Mouse (Mus musculus): ENCODE results near the gene Bcl2l15. TPM values are rescaled to one million over a fixed set of nuclear protein-coding genes. Genes with fewer than 3 reads are reported as not detected.
A peak's percentile ranks its signal among the peaks of the same experiment; 100 is the strongest.
"Not testable (repeated sequence)": the region's sequence is repeated elsewhere in the genome, so short reads cannot be mapped to it uniquely, and the experiment has no call there.

Gene Bcl2l15
- total RNA-seq, 2 experiments from 2014 or later = 1.9 TPM

DNA sequence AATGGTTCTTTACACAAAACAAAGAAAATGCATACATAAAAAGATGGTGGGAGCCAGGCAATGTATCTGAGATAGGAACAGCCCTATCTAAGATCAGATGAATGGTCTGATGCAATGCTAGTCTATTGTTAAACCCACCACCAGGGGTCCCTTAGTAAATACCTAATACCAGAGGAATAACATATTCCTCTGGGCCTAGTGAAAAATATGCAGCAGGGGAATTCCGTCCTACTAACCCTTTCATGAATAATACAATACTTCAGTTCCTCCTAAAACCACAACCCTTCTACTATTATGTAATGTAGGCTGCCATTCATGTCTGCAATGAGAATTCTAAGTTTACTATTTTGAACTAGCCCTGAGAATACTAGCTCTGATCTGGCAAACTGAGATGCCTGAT lies 1.7 kb upstream of the Bcl2l15 start:
- peak; percentile 39; the same call in 1 of the 2 replicates for ATAC-seq (replicated peaks; ENCODE audit: poor library complexity)

DNA sequence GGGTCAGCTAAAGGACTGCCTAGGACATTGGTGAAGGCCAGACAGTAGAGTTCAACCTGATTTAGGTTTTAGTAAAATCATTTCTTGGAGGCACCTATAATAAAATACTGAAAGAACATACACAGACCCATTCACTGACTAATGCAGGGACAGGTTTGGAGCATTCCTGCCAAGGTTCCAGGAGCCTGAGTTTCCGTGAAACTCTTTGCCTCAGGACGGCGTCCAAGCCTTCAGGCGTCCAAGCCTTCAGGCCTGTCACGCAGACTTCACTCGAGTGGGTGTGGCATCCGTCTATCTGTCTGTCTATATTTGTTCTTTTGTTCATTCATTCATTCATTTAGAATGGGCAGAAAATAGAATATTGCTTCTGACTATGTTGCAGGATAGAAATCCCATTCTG lies 1.3 kb upstream of the Bcl2l15 start:
- ATAC-seq (replicated peaks; ENCODE audit: poor library complexity) = no peak

DNA sequence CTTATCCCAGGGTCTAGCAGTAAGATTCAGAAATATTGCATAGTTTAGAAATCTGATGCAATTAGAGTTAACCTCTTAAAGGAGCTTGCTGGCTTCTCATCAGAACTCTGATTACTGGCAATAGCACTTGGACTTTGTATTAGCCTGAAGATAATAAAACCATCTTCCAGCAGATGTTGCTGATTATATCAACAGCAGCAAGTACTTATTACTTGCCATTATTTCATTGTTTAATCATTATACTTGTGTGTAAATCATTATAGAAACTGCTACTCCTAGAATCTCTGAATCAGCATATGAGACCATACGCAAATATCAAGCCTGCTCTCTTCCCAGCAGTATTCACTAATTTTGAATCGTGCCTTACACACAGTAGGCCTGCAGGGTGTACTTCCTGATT lies 1.6 kb downstream of the Bcl2l15 start:
- ATAC-seq (replicated peaks; ENCODE audit: poor library complexity) = no peak

DNA sequence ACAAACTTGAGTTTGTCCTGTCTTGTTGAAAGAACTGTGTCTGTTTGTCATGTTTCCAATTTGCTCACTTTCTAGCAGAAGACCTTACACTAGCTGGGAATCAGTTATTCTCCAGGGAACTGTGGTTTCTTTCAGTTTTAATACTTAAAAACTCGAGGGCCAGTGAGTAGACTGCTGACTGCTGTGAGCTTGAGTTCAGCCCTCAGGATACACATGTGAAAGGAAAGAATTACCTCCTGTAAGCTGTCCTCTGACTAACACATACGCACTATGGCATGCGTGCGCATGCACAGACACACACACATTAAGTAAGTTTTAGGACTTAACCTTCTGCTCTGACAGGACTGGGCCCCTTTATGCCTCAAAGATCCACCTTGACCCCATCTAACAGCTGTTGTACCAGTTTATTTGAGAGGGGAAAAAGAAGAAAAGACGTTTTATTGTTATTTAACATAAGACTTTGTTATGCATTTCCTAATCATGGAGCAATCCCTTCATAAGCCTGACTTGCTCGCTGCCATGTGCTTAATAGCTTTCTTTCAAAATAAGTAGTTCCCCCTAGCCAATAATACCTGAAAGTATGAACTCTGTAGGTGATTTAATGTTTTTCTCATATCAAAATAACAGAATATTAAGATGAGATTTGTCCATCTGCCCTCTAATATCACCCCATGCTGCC lies 3.0 kb downstream of the Bcl2l15 start:
- ATAC-seq (replicated peaks; ENCODE audit: poor library complexity) = no peak

DNA sequence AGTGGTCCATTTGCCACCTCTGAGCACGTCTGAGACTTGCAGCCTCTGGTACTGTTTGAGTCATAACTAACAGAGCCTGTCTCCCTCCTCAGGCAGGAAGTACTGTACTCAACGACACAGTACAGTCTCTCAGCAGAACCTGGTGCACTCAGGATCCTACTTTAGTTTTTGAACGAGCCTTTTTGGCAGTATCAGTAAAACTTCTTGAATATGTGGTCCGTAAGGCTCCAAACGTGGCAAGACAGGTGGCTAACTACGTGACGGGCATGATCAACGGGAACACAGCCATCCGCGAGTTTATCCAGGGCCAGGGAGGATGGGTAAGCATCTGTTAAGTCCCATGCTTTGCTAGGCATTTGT lies 3.5 kb downstream of the Bcl2l15 start:
- no peak for ATAC-seq (replicated peaks; ENCODE audit: poor library complexity)

DNA sequence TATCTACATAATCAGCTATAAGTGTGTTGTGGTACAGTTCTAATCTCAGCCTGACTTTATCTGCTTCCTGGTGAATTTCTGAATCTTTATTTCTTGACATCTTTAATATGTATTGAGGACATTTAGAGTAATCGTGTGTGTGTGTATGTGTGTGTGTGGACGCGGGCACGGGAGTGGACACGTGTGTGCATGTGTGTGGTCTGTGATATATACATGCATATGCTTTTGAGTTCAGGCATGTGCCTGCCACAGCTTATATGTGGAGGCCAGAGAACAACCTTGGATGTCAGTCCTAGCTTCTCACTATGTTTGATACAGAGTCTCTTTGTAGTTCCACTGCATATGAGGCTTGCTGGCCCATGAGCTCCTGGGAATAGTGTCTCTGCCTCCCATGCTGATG lies 4.1 kb downstream of the Bcl2l15 start:
- no peak for ATAC-seq (replicated peaks; ENCODE audit: poor library complexity)

DNA sequence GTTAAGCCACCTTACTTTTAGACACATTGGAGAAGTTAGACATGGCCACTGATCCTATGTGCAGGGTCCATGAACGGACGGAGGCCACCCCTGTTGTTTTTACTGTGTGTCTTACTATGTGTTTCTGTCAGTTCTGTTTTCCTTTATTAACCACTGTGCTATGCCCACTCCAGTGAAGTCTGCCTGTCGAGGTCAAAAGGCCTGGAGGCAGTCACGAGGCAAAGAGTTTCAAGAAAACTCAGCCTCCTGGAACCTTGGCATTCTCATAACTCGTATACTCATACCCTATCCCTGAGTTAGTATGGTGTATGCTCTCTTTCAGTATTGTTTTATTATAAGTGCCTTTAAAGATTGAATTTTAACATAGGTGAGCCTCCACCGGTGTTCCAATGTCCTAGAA lies 7.3 kb downstream of the Bcl2l15 start:
- ATAC-seq (replicated peaks; ENCODE audit: poor library complexity) = no peak

DNA sequence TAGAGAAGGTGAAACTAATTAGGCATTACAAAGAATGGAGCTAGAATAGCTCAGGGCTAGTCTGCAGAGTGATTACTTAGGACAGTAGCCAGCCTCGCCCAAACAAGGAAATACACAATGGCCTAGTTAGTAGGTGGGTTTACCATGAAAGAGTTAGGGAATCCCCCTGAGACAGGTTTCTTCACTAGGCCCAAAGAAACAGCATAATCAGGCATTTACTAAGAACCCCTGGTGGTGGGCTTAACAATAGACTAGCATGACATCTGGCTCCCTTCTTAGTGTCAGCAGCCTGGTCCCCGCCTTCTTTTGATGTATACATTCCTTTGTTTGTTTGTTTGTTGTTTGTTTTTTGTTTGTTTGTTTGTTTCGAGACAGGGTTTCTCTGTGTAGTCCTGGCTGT lies 7.8 kb downstream of the Bcl2l15 start:
- not testable (repeated sequence) for ATAC-seq (replicated peaks; ENCODE audit: poor library complexity)

DNA sequence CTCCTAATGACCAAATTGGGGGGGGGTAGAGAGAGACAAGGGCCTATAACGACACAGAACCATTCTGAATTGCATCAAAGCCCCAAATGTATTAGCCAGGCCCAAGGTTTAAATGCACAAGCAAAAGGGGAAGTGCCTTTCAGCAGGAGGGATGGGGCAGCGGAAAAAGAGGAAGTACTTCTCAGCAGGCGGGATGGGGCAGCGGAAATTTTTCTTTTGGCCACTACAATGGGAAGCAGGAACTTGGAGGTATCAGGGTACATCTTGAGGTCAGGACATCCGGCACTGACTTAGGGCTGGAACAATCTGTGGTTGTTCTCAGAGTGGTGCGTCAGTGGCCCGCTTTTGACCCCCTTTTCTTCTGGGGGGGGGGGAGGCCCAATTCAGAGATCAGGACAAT lies 8.5 kb downstream of the Bcl2l15 start:
- not testable (repeated sequence) for ATAC-seq (replicated peaks; ENCODE audit: poor library complexity)

DNA sequence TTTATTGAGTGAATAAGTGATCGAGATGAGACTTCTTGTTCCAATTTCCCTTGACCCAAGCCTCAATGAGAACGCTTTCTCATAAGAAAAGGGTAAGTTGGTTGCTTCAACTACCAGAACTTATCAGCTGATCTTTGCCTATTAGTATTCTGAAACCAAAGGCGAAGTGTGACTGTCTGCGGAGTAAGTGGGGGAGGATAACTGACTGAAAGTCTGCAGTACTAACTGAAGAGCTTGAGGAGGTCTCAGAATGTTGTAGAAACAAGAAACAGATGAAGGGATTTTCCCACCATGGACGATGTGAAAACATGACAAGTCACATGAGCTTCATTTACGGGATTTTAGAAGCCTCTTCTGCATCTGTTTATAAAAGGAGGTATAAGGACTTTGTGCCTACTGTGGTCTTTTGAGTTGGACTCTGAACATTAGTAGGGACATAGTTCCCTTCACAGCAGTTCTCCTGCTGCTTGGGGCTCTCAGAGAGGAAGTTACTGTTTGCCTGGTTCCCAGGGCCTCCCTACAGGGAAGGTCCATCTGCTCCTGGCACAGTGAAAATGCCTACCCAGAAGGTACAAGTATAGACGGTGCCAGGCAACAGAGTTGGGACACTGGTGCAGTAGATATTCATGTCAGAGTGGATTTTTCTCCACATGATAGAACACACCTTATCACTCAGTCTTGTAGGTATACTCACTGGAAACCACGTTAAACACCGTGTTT lies 18.4 kb downstream of the Bcl2l15 start:
- peak; percentile 40; the same call in 1 of the 2 replicates for ATAC-seq (replicated peaks; ENCODE audit: poor library complexity)

DNA sequence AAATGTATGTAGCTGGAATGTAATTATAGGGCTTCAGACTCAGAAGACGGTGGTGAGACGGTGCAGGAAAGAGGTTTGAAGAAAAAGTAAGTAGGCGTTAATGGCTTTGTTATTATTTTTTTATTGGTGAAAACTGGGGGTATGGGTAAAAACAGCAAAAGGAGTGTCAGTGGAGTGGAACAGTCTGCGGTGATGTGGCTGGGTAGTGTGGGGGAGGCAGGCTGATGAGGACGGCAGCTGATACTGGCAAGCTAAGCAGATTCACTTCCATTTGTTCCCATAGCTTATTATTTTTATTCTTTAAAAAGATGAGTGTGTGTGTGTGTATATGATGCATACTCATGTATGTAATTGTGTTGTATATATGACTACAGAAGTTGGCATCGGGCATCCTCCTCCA lies 19.1 kb downstream of the Bcl2l15 start:
- ATAC-seq (replicated peaks; ENCODE audit: poor library complexity) = no peak

DNA sequence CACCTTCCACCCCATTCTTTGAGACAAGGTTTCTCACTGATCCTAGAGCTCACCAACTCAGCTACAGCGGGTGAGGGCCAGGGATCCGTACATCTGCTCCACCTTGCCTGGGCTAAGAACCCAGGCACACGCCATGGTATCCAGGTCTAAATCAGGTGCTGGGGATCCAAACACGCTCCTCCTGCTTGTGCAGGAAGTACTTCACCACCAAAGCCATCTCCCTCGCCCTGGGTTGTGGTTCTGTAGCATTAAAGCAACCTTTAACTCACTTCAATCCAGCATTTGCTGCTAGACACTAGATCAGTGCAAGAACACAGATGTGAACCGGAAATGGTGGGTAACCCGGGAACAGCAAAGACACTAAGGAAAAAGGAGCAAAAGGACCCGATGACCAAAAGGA lies 19.5 kb downstream of the Bcl2l15 start:
- no peak for ATAC-seq (replicated peaks; ENCODE audit: poor library complexity)

DNA sequence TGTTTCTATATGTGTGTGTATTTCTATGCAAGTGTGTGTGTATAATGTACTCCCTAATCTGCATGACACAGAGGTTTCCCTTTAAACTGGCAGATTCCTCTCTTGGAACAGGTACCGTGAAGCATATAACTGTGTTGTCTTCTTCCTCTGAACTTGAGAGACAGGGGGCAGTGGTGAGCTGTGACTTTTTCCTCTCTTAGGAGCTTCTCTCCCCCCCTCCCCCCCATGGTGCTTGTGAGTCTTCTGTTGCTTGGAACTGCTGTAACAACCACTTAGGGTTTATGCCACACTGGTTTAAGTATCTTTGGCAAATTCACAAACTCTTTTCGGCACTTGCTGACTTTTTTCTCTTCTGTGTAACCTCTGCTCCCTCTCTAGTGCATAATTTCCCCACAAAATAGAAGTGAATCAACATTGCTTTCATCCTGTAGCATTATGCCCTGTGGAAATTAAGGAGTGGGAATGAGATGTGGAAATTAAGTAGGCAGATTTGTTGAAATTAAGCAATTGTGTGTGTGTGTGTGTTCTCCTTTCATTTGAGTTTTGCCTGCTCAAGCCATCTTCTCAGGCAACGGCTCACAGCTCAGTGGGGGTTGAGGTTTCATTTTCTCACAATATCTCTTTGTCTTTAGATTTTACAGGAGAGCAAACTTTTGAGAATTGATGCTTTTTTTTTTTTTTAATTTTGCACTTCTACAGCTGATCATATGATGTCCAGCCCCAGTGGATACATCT lies 20.3 kb downstream of the Bcl2l15 start:
- peak; percentile 90 for ATAC-seq (replicated peaks; ENCODE audit: poor library complexity)

DNA sequence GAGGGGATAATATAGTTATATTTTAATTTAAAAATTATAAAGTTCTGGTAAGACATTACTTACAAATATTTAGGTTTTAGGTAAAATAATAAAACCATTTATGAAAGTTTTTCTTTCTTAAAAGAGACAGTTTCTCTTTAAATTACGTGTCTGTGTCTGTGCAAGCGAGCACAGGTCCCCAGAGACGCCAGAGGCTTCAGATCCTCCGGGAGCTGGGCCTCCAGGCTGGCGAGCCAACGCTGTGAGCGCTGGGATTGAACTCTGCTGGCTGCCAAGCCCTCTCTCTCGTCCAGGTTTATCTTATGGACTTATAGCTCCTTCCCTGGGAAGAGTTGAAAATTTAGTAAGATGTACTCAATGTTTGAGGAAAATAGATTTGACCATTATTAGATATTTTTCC lies 21.4 kb downstream of the Bcl2l15 start:
- ATAC-seq (replicated peaks; ENCODE audit: poor library complexity) = no peak

DNA sequence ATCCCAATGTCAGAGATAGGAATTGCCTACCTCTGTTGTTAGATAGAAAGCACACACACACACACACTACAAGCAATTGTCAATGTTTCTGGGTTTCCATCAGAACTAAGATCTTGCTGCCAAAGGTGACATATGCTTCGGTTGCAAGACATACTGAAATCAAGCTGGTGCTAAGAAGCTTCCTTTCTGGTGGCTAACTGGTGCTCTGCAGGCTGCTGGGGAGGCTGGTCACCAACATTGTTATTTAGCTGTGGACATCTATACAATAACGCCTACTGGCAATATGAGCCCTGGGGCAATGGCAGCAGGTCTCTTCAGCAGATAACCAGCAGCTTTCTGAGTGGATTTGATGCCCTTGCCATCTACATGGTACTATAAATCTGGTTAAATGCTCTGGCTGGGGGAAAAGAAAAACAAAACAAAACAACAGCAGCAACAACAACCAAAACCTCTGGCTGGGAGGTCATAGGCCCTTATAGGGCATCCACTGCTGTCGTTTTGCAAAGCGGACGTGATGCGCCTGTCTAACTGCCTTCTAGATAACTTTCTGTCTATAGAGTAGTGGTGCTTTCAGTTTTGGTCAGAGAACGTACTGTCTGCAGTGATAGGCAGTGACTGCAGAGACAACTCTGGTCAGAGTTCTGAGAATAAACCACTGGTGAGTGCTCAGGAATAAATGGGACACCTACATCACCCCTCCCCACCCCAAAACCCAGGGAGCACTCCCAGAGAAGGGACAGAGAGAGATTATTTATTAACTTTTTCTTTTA lies 24.8 kb downstream of the Bcl2l15 start:
- no peak for ATAC-seq (replicated peaks; ENCODE audit: poor library complexity)

DNA sequence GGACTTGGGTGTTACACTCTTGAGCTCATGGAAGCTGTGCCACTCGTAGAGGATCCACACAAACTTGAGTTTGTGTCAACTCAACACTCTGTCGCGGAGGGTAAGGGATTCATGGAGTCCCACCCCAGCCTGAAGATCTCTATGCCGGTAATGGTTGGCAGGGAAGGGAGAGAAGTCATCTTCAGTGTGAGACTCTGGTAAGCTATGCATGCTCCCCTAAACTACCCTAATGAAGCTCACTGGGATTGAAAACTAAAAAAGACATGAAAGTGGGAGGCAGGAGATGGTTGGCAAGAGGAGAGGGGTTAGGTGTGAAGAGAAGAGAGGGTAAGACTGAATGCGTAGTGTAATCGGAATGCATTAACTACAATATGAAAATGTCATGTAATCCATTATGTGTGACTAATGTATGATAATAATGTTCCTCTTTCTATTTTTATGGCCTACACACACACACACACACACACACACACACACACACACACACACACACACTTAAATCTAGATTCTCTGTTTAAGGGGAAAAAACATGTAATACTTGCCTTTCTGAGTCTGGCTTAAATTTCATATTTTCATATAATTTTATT lies 25.7 kb downstream of the Bcl2l15 start:
- no peak for ATAC-seq (replicated peaks; ENCODE audit: poor library complexity)

DNA sequence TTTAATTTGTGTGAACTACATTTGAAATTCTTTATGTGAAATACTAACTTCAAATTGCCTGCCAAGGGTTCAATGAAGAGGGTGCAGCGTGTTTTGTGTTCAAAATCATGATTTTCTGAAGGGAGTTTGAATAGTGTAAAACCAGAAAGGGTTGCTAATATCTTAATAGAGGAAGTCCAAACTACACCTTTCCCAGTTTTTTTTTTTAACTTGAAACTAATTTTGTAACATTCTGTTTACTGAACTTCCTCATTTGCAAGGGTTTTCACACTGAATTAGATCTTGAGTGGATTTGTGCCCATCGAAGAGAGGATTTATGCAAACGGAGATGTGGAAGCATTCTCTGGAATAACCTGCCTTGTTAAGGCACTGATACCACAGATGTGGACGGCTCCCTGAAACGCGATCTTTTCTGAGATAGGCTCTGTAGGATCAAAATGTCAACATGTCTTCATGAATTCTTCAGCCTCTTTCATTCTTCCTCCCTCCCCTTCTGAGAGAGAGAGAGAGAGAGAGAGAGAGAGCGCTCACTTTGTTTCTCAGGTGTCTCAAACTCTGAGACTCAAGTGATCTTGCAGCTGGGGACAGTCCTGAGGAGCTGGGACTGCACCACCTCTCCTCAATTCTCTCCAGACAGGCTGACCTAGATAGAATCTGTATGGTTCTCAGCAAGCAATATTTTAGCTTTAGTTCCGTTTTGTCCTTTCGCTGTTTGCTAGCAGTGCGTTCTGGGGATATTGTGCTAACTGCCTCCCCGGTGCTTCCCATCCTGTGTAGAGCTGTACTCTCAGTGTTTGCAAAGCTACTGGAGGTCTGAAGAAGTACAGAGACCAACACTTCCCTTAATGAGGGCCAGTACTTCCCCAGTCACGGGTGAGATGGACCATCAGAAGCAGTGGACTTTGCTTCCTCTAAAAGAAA lies 26.7 kb downstream of the Bcl2l15 start, which contains the start of gene Ptpn22:
Ptpn22 (plus strand) TSS at position 915 of the 921 bp plus-strand sequence.
- ATAC-seq (replicated peaks; ENCODE audit: poor library complexity) = peak; percentile 56

DNA sequence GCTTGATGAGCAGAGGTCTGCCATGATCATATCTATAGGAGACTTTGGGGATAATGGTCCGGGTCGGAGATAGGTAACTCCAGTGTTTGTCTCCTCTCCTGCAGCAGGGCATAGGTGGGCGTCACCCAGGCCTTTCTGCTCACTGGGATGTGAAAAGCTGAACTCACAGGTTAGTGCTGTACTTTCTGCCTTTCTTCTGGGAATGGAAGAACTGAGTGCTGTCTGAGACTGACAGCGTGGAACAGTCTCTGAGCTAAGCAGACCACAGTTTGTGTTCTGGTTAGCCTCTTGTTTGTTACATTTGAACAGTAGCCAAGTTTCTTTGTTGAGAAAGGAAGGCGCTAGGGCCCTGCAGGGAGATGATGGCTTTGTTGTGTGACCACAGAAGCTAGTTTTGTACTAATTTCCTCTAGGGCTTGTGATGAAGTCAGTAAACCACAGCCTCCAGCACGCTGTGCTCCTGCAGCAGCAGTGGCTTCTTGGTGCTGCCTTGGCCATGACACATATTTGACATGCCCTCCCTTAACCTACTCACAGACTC lies 27.5 kb downstream of the Bcl2l15 start:
- peak; percentile 80 for ATAC-seq (replicated peaks; ENCODE audit: poor library complexity)

DNA sequence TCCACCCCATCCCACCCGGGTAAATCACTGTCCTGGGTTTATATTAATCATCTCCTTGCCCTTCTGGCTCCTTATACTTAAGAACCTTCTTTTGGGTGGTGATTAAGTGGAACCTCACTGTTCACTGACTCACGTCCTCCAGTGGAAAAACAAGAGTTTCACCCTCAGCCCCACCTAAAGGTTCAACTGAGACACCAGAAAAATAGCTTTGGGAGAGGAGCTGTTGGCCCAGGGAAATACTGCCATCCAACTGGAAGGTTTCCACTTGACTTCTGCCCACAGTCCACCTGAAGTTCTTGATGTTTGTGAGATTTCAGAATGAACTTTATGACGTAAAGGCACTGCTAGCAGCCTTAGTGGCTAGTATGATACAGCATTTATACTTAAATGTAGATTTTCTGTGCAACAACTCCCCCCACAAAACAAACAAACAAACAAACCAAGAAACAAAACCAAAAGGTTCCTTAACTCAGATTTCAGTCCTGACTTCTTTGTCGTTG lies 30.4 kb downstream of the Bcl2l15 start:
- ATAC-seq (replicated peaks; ENCODE audit: poor library complexity) = no peak
